Mouse (Mus musculus) liver, embryonic 14.5 days (tissue): ENCODE measurements around the gene Wnt7b.

Experiments
- CTCF ChIP-seq: IDR thresholded peaks from 2 replicates; pipeline ENCODE4 v1.5.1; 2016; ENCODE audit warnings: antibody characterized with exemption, low read depth, control low read depth
- EP300 ChIP-seq: IDR thresholded peaks from 2 replicates; pipeline ENCODE4 v1.6.1; 2016; ENCODE audit warnings: antibody characterized with exemption, low read depth

DNA sequence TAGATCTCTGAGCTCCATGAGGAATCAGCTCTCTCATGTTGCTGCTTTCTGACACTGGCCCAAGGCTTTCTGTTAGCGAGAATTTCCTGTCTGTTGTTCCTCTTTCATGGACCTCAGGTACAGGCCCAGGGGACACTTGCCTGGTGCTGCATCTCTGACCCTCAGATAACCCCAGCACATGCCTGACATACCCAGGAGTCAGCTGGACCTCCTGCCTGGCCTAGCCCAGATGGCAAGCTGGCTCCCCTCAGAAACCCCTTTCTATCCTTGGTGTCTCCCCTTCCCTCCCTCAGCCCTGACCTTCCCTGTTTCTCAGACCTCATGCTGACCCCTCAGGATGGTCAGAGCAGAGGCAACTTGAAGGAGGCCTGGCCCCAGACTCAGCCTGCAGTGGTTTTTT, 75.6 kb downstream of the Wnt7b start:
- no peak for TF ChIP-seq CTCF
- TF ChIP-seq EP300 = no peak
